Mouse (Mus musculus): ENCODE results near the gene Abhd5. TPM values are rescaled to one million over a fixed set of nuclear protein-coding genes. Genes with fewer than 3 reads are reported as not detected.

Gene Abhd5
- polyA plus RNA-seq, 1 experiment from 2014 or later, result 19.1 TPM

GRCm38 (mm10) chr9:122414648-122415047 lies 63.2 kb downstream of the Abhd5 start:
- Histone ChIP-seq H3K9me3 (replicated peaks) (no peaks in the 10 kb centered on the region), H3K27ac (ENCODE audit: poor library complexity, severe bottlenecking) (no peak overlapping the region), H3K27me3 (replicated peaks) (0 out of 2 replicates have a peak, but pooled peaks cover under 1% of the 10 kb centered on the region), H3K4me1 (replicated peaks) (no peaks in the 10 kb centered on the region), H3K36me3 (no peaks in the 10 kb centered on the region), H3K9ac (no peak overlapping the region), H3K4me2 (no peak overlapping the region), H3K4me3 (no peak overlapping the region)
- 77% methylated on average over 1 of the region's 1 CpGs for WGBS
- no peak for ATAC-seq (ENCODE audit: insufficient number of reproducible peaks, low FRiP score)

- WGBS, result 79% methylated on average over 8 of the region's 8 CpGs
- no peak for ATAC-seq (ENCODE audit: insufficient number of reproducible peaks, low FRiP score)
- no peak overlapping the region for H3K9ac ChIP-seq
- H3K4me1 ChIP-seq (replicated peaks), result no peaks in the 10 kb centered on the region
- H3K27ac ChIP-seq (ENCODE audit: poor library complexity, severe bottlenecking), result no peak overlapping the region
- H3K27me3 ChIP-seq (replicated peaks), result 0 out of 2 replicates have a peak, but pooled peaks cover 4% of the 10 kb centered on the region
- H3K9me3 ChIP-seq (replicated peaks), result no peaks in the 10 kb centered on the region
- H3K4me3 ChIP-seq, result no peak overlapping the region
- H3K36me3 ChIP-seq, result no peaks in the 10 kb centered on the region
- no peak overlapping the region for H3K4me2 ChIP-seq
These were observed 63.8 kb downstream of the Abhd5 start for GRCm38 (mm10) chr9:122415056-122415775.

GRCm38 (mm10) chr9:122416617-122417016 lies 65.2 kb downstream of the Abhd5 start:
- no peaks in the 10 kb centered on the region for H3K4me1 ChIP-seq (replicated peaks)
- H3K9ac ChIP-seq, result no peak overlapping the region
- peaks cover 15% of the 10 kb centered on the region; the same call in 1 of the 2 replicates for H3K27me3 ChIP-seq (replicated peaks)
- H3K36me3 ChIP-seq, result no peaks in the 10 kb centered on the region
- no peak overlapping the region for H3K4me2 ChIP-seq
- no peak overlapping the region for H3K27ac ChIP-seq (ENCODE audit: poor library complexity, severe bottlenecking)
- no peaks in the 10 kb centered on the region for H3K9me3 ChIP-seq (replicated peaks)
- H3K4me3 ChIP-seq, result no peak overlapping the region
- 43% methylated on average over 2 of the region's 2 CpGs for WGBS
- ATAC-seq (ENCODE audit: insufficient number of reproducible peaks, low FRiP score), result no peak

- Histone ChIP-seq H3K4me2 (no peak overlapping the region), H3K27me3 (replicated peaks) (peaks cover 31% of the 10 kb centered on the region), H3K27ac (ENCODE audit: poor library complexity, severe bottlenecking) (no peak overlapping the region), H3K9ac (no peak overlapping the region), H3K4me1 (replicated peaks) (no peaks in the 10 kb centered on the region; the same call in 1 of the 2 replicates), H3K36me3 (no peaks in the 10 kb centered on the region), H3K4me3 (no peak overlapping the region), H3K9me3 (replicated peaks) (no peaks in the 10 kb centered on the region)
- WGBS, result 67% methylated on average over 5 of the region's 5 CpGs
- no peak for ATAC-seq (ENCODE audit: insufficient number of reproducible peaks, low FRiP score)
These were observed 68.9 kb downstream of the Abhd5 start for GRCm38 (mm10) chr9:122420195-122420756.

- ATAC-seq (ENCODE audit: insufficient number of reproducible peaks, low FRiP score), result peak; percentile 39; the same call in 1 of the 2 replicates
- Histone ChIP-seq H3K27me3 (replicated peaks) (peaks cover 31% of the 10 kb centered on the region), H3K9me3 (replicated peaks) (no peaks in the 10 kb centered on the region), H3K4me3 (no peak overlapping the region), H3K9ac (no peak overlapping the region), H3K27ac (ENCODE audit: poor library complexity, severe bottlenecking) (no peak overlapping the region), H3K4me2 (no peak overlapping the region), H3K4me1 (replicated peaks) (no peaks in the 10 kb centered on the region; the same call in 1 of the 2 replicates), H3K36me3 (no peaks in the 10 kb centered on the region)
- WGBS, result 22% methylated on average over 13 of the region's 13 CpGs
These were observed 69.7 kb downstream of the Abhd5 start for GRCm38 (mm10) chr9:122420772-122421764.

- WGBS, result 77% methylated on average over 8 of the region's 8 CpGs
- peaks cover 31% of the 10 kb centered on the region for H3K27me3 ChIP-seq (replicated peaks)
- no peak overlapping the region for H3K9ac ChIP-seq
- no peak overlapping the region for H3K27ac ChIP-seq (ENCODE audit: poor library complexity, severe bottlenecking)
- ATAC-seq (ENCODE audit: insufficient number of reproducible peaks, low FRiP score), result no peak
- H3K4me1 ChIP-seq (replicated peaks), result no peaks in the 10 kb centered on the region; the same call in 1 of the 2 replicates
- no peak overlapping the region for H3K4me3 ChIP-seq
- H3K4me2 ChIP-seq, result no peak overlapping the region
- H3K9me3 ChIP-seq (replicated peaks), result no peaks in the 10 kb centered on the region
- no peaks in the 10 kb centered on the region for H3K36me3 ChIP-seq
These were observed 70.5 kb downstream of the Abhd5 start for GRCm38 (mm10) chr9:122421911-122422310.

- no peaks in the 10 kb centered on the region for H3K36me3 ChIP-seq
- ATAC-seq (ENCODE audit: insufficient number of reproducible peaks, low FRiP score), result no peak
- no peaks in the 10 kb centered on the region; the same call in 1 of the 2 replicates for H3K4me1 ChIP-seq (replicated peaks)
- no peak overlapping the region for H3K27ac ChIP-seq (ENCODE audit: poor library complexity, severe bottlenecking)
- H3K27me3 ChIP-seq (replicated peaks), result peaks cover 31% of the 10 kb centered on the region
- no peaks in the 10 kb centered on the region for H3K9me3 ChIP-seq (replicated peaks)
- H3K4me3 ChIP-seq, result no peak overlapping the region
- H3K4me2 ChIP-seq, result no peak overlapping the region
- 82% methylated on average over 14 of the region's 14 CpGs for WGBS
- no peak overlapping the region for H3K9ac ChIP-seq
These were observed 71.3 kb downstream of the Abhd5 start for GRCm38 (mm10) chr9:122422706-122423105.

- no peak overlapping the region for H3K9ac ChIP-seq
- H3K27me3 ChIP-seq (replicated peaks), result peaks cover 31% of the 10 kb centered on the region
- H3K4me3 ChIP-seq, result no peak overlapping the region
- no peak for ATAC-seq (ENCODE audit: insufficient number of reproducible peaks, low FRiP score)
- no peaks in the 10 kb centered on the region; the same call in 1 of the 2 replicates for H3K4me1 ChIP-seq (replicated peaks)
- no peaks in the 10 kb centered on the region for H3K9me3 ChIP-seq (replicated peaks)
- no peak overlapping the region for H3K27ac ChIP-seq (ENCODE audit: poor library complexity, severe bottlenecking)
- H3K4me2 ChIP-seq, result no peak overlapping the region
- 54% methylated on average over 6 of the region's 6 CpGs for WGBS
- no peaks in the 10 kb centered on the region for H3K36me3 ChIP-seq
These were observed 71.7 kb downstream of the Abhd5 start for GRCm38 (mm10) chr9:122423146-122423545.

GRCm38 (mm10) chr9:122424941-122425608 lies 73.7 kb downstream of the Abhd5 start:
- no peak overlapping the region for H3K27ac ChIP-seq (ENCODE audit: poor library complexity, severe bottlenecking)
- ATAC-seq (ENCODE audit: insufficient number of reproducible peaks, low FRiP score), result no peak
- H3K9ac ChIP-seq, result no peak overlapping the region
- no peaks in the 10 kb centered on the region for H3K36me3 ChIP-seq
- H3K4me3 ChIP-seq, result peak overlapping the region; percentile 24; the same call in 1 of the 2 replicates
- H3K4me2 ChIP-seq, result peak overlapping the region; percentile 45
- H3K27me3 ChIP-seq (replicated peaks), result peaks cover 36% of the 10 kb centered on the region
- WGBS, result 35% methylated on average over 14 of the region's 14 CpGs
- no peaks in the 10 kb centered on the region; the same call in 1 of the 2 replicates for H3K4me1 ChIP-seq (replicated peaks)
- no peaks in the 10 kb centered on the region for H3K9me3 ChIP-seq (replicated peaks)

GRCm38 (mm10) chr9:122429058-122429649 lies 77.7 kb downstream of the Abhd5 start:
- Histone ChIP-seq H3K4me1 (replicated peaks) (no peaks in the 10 kb centered on the region; the same call in 1 of the 2 replicates), H3K4me2 (no peak overlapping the region), H3K9ac (no peak overlapping the region), H3K36me3 (no peaks in the 10 kb centered on the region), H3K27me3 (replicated peaks) (peaks cover 13% of the 10 kb centered on the region), H3K9me3 (replicated peaks) (no peaks in the 10 kb centered on the region), H3K27ac (ENCODE audit: poor library complexity, severe bottlenecking) (no peak overlapping the region), H3K4me3 (no peak overlapping the region)
- ATAC-seq (ENCODE audit: insufficient number of reproducible peaks, low FRiP score), result no peak
- 80% methylated on average over 12 of the region's 12 CpGs for WGBS

All from heart, embryonic 12.5 days (tissue).